Mouse (Mus musculus) thymus, adult 2 months (tissue): ENCODE data around the gene Chd9.

Experiments used
- CTCF ChIP-seq: fragments of 200-500 bp; IDR thresholded peaks from 2 replicates; pipeline ENCODE4 v1.5.1; 2012; ENCODE audit warnings: mild to moderate bottlenecking, control low read depth, low read length, moderate library complexity, borderline replicate concordance; ENCODE audit not compliant: control insufficient read depth, poor library complexity, insufficient read depth; ENCODE audit errors: extremely low read depth
- POLR2A ChIP-seq: fragments of 200-500 bp; IDR thresholded peaks from 2 replicates; pipeline ENCODE4 v1.6.1; 2012; ENCODE audit warnings: mild to moderate bottlenecking, low read length, control low read depth, moderate library complexity; ENCODE audit not compliant: control insufficient read depth, poor library complexity, insufficient read depth; ENCODE audit errors: extremely low read depth

DNA sequence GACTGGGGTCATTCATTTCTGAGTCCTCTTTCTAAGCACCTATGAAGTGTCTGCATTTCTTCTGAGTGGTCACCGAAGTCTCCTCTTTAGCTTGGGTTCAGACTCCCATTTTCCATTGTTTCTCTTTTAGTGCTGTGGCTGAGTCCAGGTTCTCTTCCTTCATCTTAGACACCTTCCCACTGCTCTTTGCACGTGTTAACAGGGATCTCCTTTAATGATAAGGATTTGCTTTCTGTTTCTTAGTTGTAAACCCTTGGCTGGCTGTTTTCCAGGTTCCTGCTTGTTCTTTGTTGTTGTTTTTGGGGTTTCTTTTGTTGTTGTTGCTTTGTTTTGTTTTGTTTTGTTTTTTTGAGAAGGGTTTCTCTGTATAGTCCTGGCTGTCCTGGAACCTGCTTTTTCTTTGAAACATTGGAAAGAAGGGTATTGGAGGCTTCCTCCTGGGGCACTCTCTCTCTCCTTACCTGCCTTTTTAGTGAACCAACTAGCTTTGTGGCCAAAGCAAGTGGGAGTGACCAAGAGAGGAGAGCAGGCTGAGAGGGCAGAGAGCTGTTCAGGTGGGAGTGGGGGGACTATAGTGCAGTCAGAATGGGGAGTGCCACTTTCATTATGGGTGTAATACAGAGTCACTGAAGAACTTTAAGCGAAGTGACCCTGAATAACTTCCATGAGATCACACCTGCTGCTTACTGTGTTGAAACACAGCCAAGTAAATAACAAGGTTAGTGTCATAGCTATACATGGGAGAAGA, 95.2 kb downstream of the Chd9 start:
- TF ChIP-seq CTCF (no peak), POLR2A (no peak)
